8 mouse cellular contexts compared by ENCODE assay signal in genomic region chr1:86441980-86442831, GRCm38 (mm10). TPM values are rescaled to one million over a fixed set of nuclear protein-coding genes. Genes with fewer than 3 reads are reported as not detected.
DNase-seq lines count a peak whose midpoint lies in the region; ATAC-seq and TF ChIP-seq lines count a peak whose summit lies in the region.

No protein-coding gene starts in this region.

- H3K9me3 ChIP-seq in ES-E14 (ENCODE audit: control insufficient read depth, insufficient read depth, low read depth, low read length): no peaks in the 10 kb centered on the region
- H3K9me3 ChIP-seq in forebrain, postnatal 0 days (ENCODE audit: low read length): no peaks in the 10 kb centered on the region
- H3K9me3 ChIP-seq in lung, embryonic 16.5 days (ENCODE audit: control insufficient read depth, low read length): no peaks in the 10 kb centered on the region

- DNase-seq in ES-E14 (ENCODE audit: low read depth, low spot score): peak; percentile 52
- DNase-seq in cerebellum, adult 2 months: peak; percentile 94 to 95
- DNase-seq in forebrain, postnatal 0 days: peak; percentile 91
- peak; percentile 94 for DNase-seq in heart, postnatal 4 days
- DNase-seq in layer of hippocampus, adult 9-10 months (ENCODE audit: low spot score): peak; percentile 67
- peak; percentile 80 for DNase-seq in ovary, adult 18-20 months (ENCODE audit: low spot score)
- DNase-seq in thymus, postnatal 0 days (ENCODE audit: low spot score): peak; percentile 86

- in situ Hi-C loops in ES-E14 (cut with MboI; ENCODE audit: low sequenced_read_pairs in 2 of 2, unreplicated experiment in 2 of 2): no loop called here

- H3K4me1 ChIP-seq in ES-E14 (ENCODE audit: control insufficient read depth in 2 of 2, insufficient read depth in 2 of 2, low read length in 2 of 2, poor library complexity in 1 of 2): peaks cover 2 to 30% of the 10 kb centered on the region in 2 experiments; a peak in 3 of 4 replicates
- peaks cover 8% of the 10 kb centered on the region; the same call in 1 of the 2 replicates for H3K4me1 ChIP-seq in cerebellum, adult 2 months (ENCODE audit: control insufficient read depth, insufficient read depth, low read length)
- H3K4me1 ChIP-seq in forebrain, postnatal 0 days (ENCODE audit: insufficient read depth): peaks cover 19% of the 10 kb centered on the region; the same call in 1 of the 2 replicates
- peaks cover 38% of the 10 kb centered on the region for H3K4me1 ChIP-seq in lung, embryonic 16.5 days (replicated peaks; ENCODE audit: control insufficient read depth, insufficient read depth, low read length)

- peak overlapping the region; percentile 95 for H3K27ac ChIP-seq in ES-E14 (ENCODE audit: insufficient read depth, low read depth, low read length, poor library complexity, severe bottlenecking)
- H3K27ac ChIP-seq in cerebellum, adult 2 months (ENCODE audit: insufficient read depth, low read length): peak overlapping the region; percentile 90
- peak overlapping the region; percentile 99 for H3K27ac ChIP-seq in forebrain, postnatal 0 days (ENCODE audit: low read depth, low read length)
- H3K27ac ChIP-seq in lung, embryonic 16.5 days (ENCODE audit: low read length): peak overlapping the region; percentile 100

- no peak for TF ChIP-seq CTCF in cerebellum, adult 2 months (IDR thresholded peaks at IDR 0.05; ENCODE audit: borderline replicate concordance, insufficient read depth, low read depth, low read length)
- no peak for TF ChIP-seq CTCF in forebrain, postnatal 0 days (IDR thresholded peaks at IDR 0.05; ENCODE audit: low read depth)

- H3K4me2 ChIP-seq in forebrain, postnatal 0 days (ENCODE audit: low read depth): peak overlapping the region; percentile 94
- H3K4me2 ChIP-seq in lung, embryonic 16.5 days (ENCODE audit: low read depth, low read length): peak overlapping the region; percentile 94

- no peaks in the 10 kb centered on the region for H3K27me3 ChIP-seq in cerebellum, adult 2 months (ENCODE audit: control insufficient read depth, insufficient read depth, low read length)
- no peaks in the 10 kb centered on the region for H3K27me3 ChIP-seq in forebrain, postnatal 0 days (ENCODE audit: insufficient read depth, low read length)
- no peaks in the 10 kb centered on the region for H3K27me3 ChIP-seq in lung, embryonic 16.5 days (ENCODE audit: control insufficient read depth, insufficient read depth, low read depth, low read length)

- H3K4me3 ChIP-seq in ES-E14 (ENCODE audit: insufficient read depth in 1 of 2, low read depth in 1 of 2, low read length in 2 of 2, poor library complexity in 1 of 2, severe bottlenecking in 1 of 2): peak overlapping the region; percentile 59 to 73
- peak overlapping the region; percentile 47 for H3K4me3 ChIP-seq in cerebellum, adult 2 months (replicated peaks; ENCODE audit: insufficient read depth, low read depth, low read length)
- peak overlapping the region; percentile 44 for H3K4me3 ChIP-seq in forebrain, postnatal 0 days (ENCODE audit: low read depth, low read length)
- peak overlapping the region; percentile 56 for H3K4me3 ChIP-seq in lung, embryonic 16.5 days (ENCODE audit: low read length)

- H3K9ac ChIP-seq in ES-E14 (ENCODE audit: insufficient read depth, low read depth, low read length, poor library complexity, severe bottlenecking): peak overlapping the region; percentile 93
- peak overlapping the region; percentile 92 for H3K9ac ChIP-seq in forebrain, postnatal 0 days
- H3K9ac ChIP-seq in lung, embryonic 16.5 days (ENCODE audit: low read length): peak overlapping the region; percentile 95

- ATAC-seq in forebrain, postnatal 0 days: peak; percentile 73
- peak; percentile 77 for ATAC-seq in lung, embryonic 16.5 days (ENCODE audit: low read depth)

- under 1% methylated on average over 81 of the region's 81 CpGs for WGBS in cerebellum, adult 2 months
- WGBS in forebrain, postnatal 0 days: 3% methylated on average over 81 of the region's 81 CpGs
- WGBS in lung, embryonic 16.5 days: under 1% methylated on average over 81 of the region's 81 CpGs

- TF ChIP-seq POLR2A in cerebellum, adult 2 months (IDR thresholded peaks at IDR 0.05; ENCODE audit: borderline replicate concordance, insufficient read depth, low read length): peak; percentile 35; the same call in 1 of the 2 replicates

- H3K36me3 ChIP-seq in ES-E14 (ENCODE audit: control insufficient read depth, insufficient read depth, low read length, poor library complexity, severe bottlenecking): no peaks in the 10 kb centered on the region
- no peaks in the 10 kb centered on the region for H3K36me3 ChIP-seq in forebrain, postnatal 0 days (ENCODE audit: insufficient read depth)
- H3K36me3 ChIP-seq in lung, embryonic 16.5 days (ENCODE audit: control insufficient read depth, insufficient read depth, low read length): no peaks in the 10 kb centered on the region

TF ChIP-seq in ES-E14, 5 proteins besides CTCF, POLR2A, EP300 and RAD21:
- TF ChIP-seq HCFC1 (IDR thresholded peaks at IDR 0.05; ENCODE audit: borderline replicate concordance, insufficient read depth, low read length) (peak; percentile 43; the same call in 1 of the 2 replicates), ZC3H11A (IDR thresholded peaks at IDR 0.05; ENCODE audit: borderline replicate concordance, low read depth, low read length) (no peak)

RNA-seq across cellular contexts. Expression of gene Tex44, which starts 16.1 kb away (rescaled TPM):
- 0.11 TPM in 1 of 2 replicates, not detected in the other for total RNA-seq in ES-E14 (2012; rRNA removed)
- polyA plus RNA-seq in cerebellum, adult 2 months (2012; rRNA removed): not detected in 2 replicates
- 0.29 TPM in 1 of 2 replicates, not detected in the other for total RNA-seq in forebrain, postnatal 0 days (2014; rRNA removed)
- polyA plus RNA-seq in forebrain, postnatal 0 days (2015; fragmentation: Nextera tagmentation; extraction: Ambion mirVana): not detected in 2 replicates
- total RNA-seq in heart, postnatal 4 days (2021): not detected
- polyA plus RNA-seq in lung, embryonic 16.5 days (2015; fragmentation: Nextera tagmentation; extraction: Ambion mirVana): not detected in 2 replicates
- polyA plus RNA-seq in thymus, postnatal 0 days (2015; fragmentation: Nextera tagmentation; extraction: Ambion mirVana): 0.08 TPM in 1 of 2 replicates, not detected in the other

RNA-seq across cellular contexts. Expression of gene Nmur1, which starts 16.2 kb away (rescaled TPM):
- 0.18 TPM in 1 of 2 replicates, not detected in the other for total RNA-seq in ES-E14 (2012; rRNA removed)
- polyA plus RNA-seq in cerebellum, adult 2 months (2012; rRNA removed): 1.6 and 1.8 TPM in 2 replicates
- 0.15 and 0.33 TPM in 2 replicates for total RNA-seq in forebrain, postnatal 0 days (2014; rRNA removed)
- polyA plus RNA-seq in forebrain, postnatal 0 days (2015; fragmentation: Nextera tagmentation; extraction: Ambion mirVana): 0.17 and 0.19 TPM in 2 replicates
- not detected for total RNA-seq in heart, postnatal 4 days (2021)
- polyA plus RNA-seq in lung, embryonic 16.5 days (2015; fragmentation: Nextera tagmentation; extraction: Ambion mirVana): 0.49 and 0.63 TPM in 2 replicates
- 0.17 TPM in 1 of 2 replicates, not detected in the other for polyA plus RNA-seq in thymus, postnatal 0 days (2015; fragmentation: Nextera tagmentation; extraction: Ambion mirVana)

Comparison
In these comparisons a context has a peak if more than half of its experiments do, and no peak if none do; other contexts are left out.
1. Peak in every context shown above with its lines: DNase-seq, ATAC-seq, H3K4me3 ChIP-seq and H3K27ac ChIP-seq.